Mouse (Mus musculus): Measurements from ENCODE around the gene Pygo2.

DNA sequence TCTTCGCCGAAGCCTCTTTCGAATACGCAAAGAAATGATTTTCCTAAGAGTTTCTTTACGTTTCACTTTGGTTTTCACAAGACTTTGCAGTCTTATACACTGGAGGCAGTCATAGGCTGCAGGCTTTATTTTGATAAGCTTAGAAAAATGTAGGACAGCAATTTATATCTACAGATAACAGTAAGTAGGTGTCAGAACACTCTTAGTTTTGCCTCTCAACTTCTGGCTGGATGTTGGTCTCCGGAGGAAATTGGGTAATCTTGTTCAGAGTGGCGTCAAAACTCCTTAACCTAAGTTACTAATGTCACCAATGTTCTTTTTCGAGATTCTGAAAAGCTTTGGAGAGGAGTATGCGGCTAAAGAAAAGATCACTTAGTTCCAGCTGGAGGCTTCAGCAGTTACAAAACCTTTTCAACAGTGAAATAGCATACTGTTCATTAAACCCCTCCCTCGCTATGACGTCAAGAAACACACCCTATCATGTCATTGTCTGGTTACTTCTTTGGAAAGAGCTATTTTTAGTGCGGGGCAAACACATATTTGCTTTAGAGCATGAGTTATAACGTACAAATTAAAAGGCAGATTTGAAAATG lies 28.5 kb downstream of the Pygo2 start:
- TF ChIP-seq CTCF (IDR thresholded peaks at IDR 0.05), result no peak
- no peak for TF ChIP-seq EP300 (IDR thresholded peaks at IDR 0.05; ENCODE audit: insufficient read depth, low read depth, low read length)
- TF ChIP-seq POLR2A (IDR thresholded peaks at IDR 0.05; ENCODE audit: insufficient read depth, low read depth, low read length), result no peak

Data from heart, adult 2 months (tissue).